Mouse (Mus musculus): Measurements from ENCODE around the gene Pex5l. TPM values are rescaled to one million over a fixed set of nuclear protein-coding genes. Genes with fewer than 3 reads are reported as not detected.

Gene Pex5l
- total RNA-seq (2023; ENCODE audit: inconsistent age): not detected in 4 replicates

DNA sequence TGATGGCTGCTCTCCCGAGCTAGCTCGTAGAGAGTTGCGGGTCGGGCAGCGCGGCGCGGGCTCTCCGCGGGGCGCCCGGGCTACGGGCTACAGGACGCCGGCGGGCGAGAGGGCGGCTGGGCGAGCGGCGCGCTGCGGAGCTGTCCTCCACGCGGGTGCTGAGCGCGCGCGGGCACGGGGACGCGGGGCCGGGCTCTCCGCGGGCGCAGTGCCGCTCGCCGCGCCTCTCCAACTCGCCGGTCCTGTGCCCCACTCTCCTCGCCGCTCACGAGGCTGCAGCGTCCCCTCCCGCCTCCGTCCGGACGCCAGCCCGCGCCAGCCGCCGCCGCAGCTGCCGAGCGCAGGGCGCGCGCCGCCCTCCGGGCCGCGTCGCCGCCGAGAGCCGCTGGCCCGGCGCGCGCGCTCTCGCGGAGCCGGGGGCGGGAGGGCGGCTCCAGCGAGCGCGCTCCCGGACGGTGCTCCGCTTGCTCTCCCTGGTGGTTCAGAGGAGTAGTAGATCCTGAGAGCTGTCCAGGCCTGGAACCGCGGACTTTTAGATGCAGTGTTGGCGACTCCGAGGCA, at the start of gene Pex5l:
Gene Pex5l (minus strand): TSS at position 347 of the 561 bp plus-strand sequence.

